Mouse (Mus musculus) kidney, adult 2 months (tissue): ENCODE results near the gene Mcur1. TPM values are rescaled to one million over a fixed set of nuclear protein-coding genes. Genes with fewer than 3 reads are reported as not detected.

Experiments used
- DNase-seq: peaks from one replicate; pipeline ENCODE4 v3.0.0; 2021
- H3K27ac ChIP-seq: fragments of 200-500 bp; 2 replicates; pipeline ENCODE4 v1.5.1; 2012; ENCODE audit warnings: low read depth, low read length, control low read depth, inconsistent platforms; ENCODE audit not compliant: insufficient read depth
- H3K27me3 ChIP-seq: fragments of 200-500 bp; replicated peaks from 2 replicates; pipeline ENCODE4 v1.6.1; 2012; ENCODE audit warnings: mild to moderate bottlenecking, moderate library complexity, low read length, inconsistent platforms; ENCODE audit not compliant: control insufficient read depth, insufficient read depth
- H3K36me3 ChIP-seq: fragments of 200-500 bp; 2 replicates; pipeline ENCODE4 v1.6.1; 2012; ENCODE audit warnings: mild to moderate bottlenecking, moderate library complexity, low read length, inconsistent platforms; ENCODE audit not compliant: control insufficient read depth, insufficient read depth
- H3K4me1 ChIP-seq: fragments of 200-500 bp; 2 replicates; pipeline ENCODE4 v1.6.1; 2011; ENCODE audit warnings: low read length; ENCODE audit not compliant: control insufficient read depth, insufficient read depth
- H3K4me3 ChIP-seq: fragments of 200-500 bp; 2 replicates; pipeline ENCODE4 v1.5.1; 2011; ENCODE audit warnings: mild to moderate bottlenecking, low read depth, low read length, control low read depth; ENCODE audit not compliant: insufficient read depth
- CTCF ChIP-seq: fragments of 200-500 bp; conservative IDR thresholded peaks from 2 replicates; pipeline ENCODE4 v1.5.1; 2011; ENCODE audit warnings: low read depth, mild to moderate bottlenecking, control low read depth, low read length, moderate library complexity, mixed read lengths; ENCODE audit not compliant: insufficient read depth, insufficient read length
- POLR2A ChIP-seq: fragments of 200-500 bp; IDR thresholded peaks from one replicate; pipeline ENCODE4 v1.6.1; 2011; ENCODE audit warnings: low read depth, low read length, control low read depth
- WGBS: fragments of 180-500 bp; shearing (Covaris S2); methylation state at CpG from one replicate; pipeline ENCODE4 v1.1.7; 2018; 5-methylcytosine and 5-hydroxymethylcytosine counted together
- polyA plus RNA-seq: library from polyadenylated mRNA; depleted of rRNA; stranded (reverse); fragments of >200 nt; gene quantifications from 2 replicates; pipeline ENCODE4 v1.2.3, GENCODE M21; 2012

The Mcur1 gene
- polyA plus RNA-seq, 1 experiment: 87.2 TPM

DNA sequence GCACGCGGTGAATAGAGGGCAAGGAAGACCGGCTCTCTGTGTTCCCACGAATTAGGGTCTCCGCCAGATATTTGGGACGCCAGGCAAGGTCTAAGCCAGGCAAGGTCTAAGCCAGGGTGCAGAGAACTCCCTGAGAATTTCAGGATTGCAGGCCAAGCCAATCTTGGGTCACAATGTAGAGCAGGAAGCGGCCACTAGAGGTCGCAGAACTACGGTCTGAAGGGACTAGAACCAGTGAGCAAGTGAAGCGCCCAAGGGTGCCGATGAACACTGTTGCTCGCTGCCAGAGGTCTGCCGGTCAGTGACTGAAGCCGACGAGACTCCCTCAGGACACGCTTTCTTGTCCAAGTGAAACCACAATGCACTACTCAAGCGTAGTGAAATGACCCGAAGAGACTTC is 19.7 kb upstream of the Mcur1 start:
- H3K4me1 ChIP-seq: no peaks in the 10 kb centered on the region
- H3K36me3 ChIP-seq: no peaks in the 10 kb centered on the region
- no peaks in the 10 kb centered on the region for H3K27me3 ChIP-seq
- H3K4me3 ChIP-seq: no peak overlapping the region
- H3K27ac ChIP-seq: no peak overlapping the region
- TF ChIP-seq CTCF: peak; percentile 81
- no peak for TF ChIP-seq POLR2A
- peak; percentile 62 for DNase-seq
- 17% methylated on average over 18 of the region's 18 CpGs for WGBS

DNA sequence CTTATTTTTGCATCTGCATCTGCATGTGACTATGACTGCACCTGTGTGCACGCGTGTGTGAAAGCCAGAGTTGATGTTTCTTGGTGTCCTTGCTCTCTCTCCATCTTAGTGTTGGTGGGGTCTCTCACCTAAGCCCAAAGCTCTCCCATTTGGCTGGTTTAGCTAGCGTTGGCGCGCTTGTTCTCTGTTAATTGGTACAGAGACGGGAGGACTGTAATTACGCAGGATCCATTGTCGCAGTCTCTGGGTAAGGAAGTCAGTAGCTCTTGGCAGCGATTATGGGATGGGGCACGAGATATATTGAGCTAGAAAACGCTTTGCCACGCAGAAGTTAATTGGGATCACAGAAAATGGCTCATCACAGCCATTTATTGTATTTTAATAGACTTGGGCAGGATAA is 17.8 kb upstream of the Mcur1 start:
- Histone ChIP-seq H3K4me1 (no peaks in the 10 kb centered on the region), H3K27ac (no peak overlapping the region), H3K36me3 (no peaks in the 10 kb centered on the region), H3K27me3 (no peaks in the 10 kb centered on the region), H3K4me3 (no peak overlapping the region)
- TF ChIP-seq POLR2A: no peak
- TF ChIP-seq CTCF: no peak
- 92% methylated on average over 12 of the region's 12 CpGs for WGBS
- no peak for DNase-seq

GRCm38 (mm10) chr13:43577254-43577653 is 17.3 kb upstream of the Mcur1 start:
- Histone ChIP-seq H3K36me3 (no peaks in the 10 kb centered on the region), H3K4me1 (no peaks in the 10 kb centered on the region), H3K27ac (no peak overlapping the region), H3K27me3 (no peaks in the 10 kb centered on the region), H3K4me3 (no peak overlapping the region)
- DNase-seq: no peak
- WGBS: 70% methylated on average over 5 of the region's 5 CpGs
- TF ChIP-seq CTCF (peak; percentile 42), POLR2A (no peak)

- DNase-seq: no peak
- H3K36me3 ChIP-seq: no peaks in the 10 kb centered on the region
- H3K27me3 ChIP-seq: no peaks in the 10 kb centered on the region
- TF ChIP-seq CTCF: no peak
- no peak for TF ChIP-seq POLR2A
- no peaks in the 10 kb centered on the region for H3K4me1 ChIP-seq
- WGBS: 94% methylated on average over 5 of the region's 5 CpGs
- H3K4me3 ChIP-seq: no peak overlapping the region
- no peak overlapping the region for H3K27ac ChIP-seq
Measured at GRCm38 (mm10) chr13:43575431-43575830, 15.4 kb upstream of the Mcur1 start.

- Histone ChIP-seq H3K27me3 (no peaks in the 10 kb centered on the region), H3K36me3 (no peaks in the 10 kb centered on the region), H3K27ac (no peak overlapping the region), H3K4me3 (no peak overlapping the region), H3K4me1 (no peaks in the 10 kb centered on the region)
- no peak for TF ChIP-seq CTCF
- no peak for TF ChIP-seq POLR2A
- DNase-seq: no peak
- 79% methylated on average over 2 of the region's 2 CpGs for WGBS
Measured at GRCm38 (mm10) chr13:43573979-43574378, 14.0 kb upstream of the Mcur1 start.

GRCm38 (mm10) chr13:43567141-43567891 is 7.3 kb upstream of the Mcur1 start:
- no peaks in the 10 kb centered on the region for H3K27me3 ChIP-seq
- H3K4me3 ChIP-seq: no peak overlapping the region
- H3K27ac ChIP-seq: no peak overlapping the region
- WGBS: 67% methylated on average over 25 of the region's 25 CpGs
- TF ChIP-seq CTCF (no peak), POLR2A (no peak)
- H3K36me3 ChIP-seq: no peaks in the 10 kb centered on the region
- DNase-seq: no peak
- no peaks in the 10 kb centered on the region for H3K4me1 ChIP-seq

GRCm38 (mm10) chr13:43566184-43566583 is 6.2 kb upstream of the Mcur1 start:
- DNase-seq: peak; percentile 51
- Histone ChIP-seq H3K36me3 (no peaks in the 10 kb centered on the region), H3K4me1 (peaks cover 2% of the 10 kb centered on the region; the same call in 1 of the 2 replicates), H3K4me3 (no peak overlapping the region), H3K27ac (no peak overlapping the region), H3K27me3 (no peaks in the 10 kb centered on the region)
- WGBS: 90% methylated on average over 8 of the region's 8 CpGs
- no peak for TF ChIP-seq POLR2A
- TF ChIP-seq CTCF: no peak
